Mouse (Mus musculus) C2C12 (cell line): ENCODE measurements at regions not wholly inside any gene's neighbourhood (a gene's known extent, or its start where the extent isn't known, plus 50 kb on each side); places are given as distances from the start of the nearest gene placed in this dataset.

Experiments
- CEBPB ChIP-seq: IDR thresholded peaks from one replicate; pipeline ENCODE4 v1.6.1; 2011; ENCODE audit warnings: low read depth, mild to moderate bottlenecking, control low read depth, moderate library complexity
- CTCF ChIP-seq: IDR thresholded peaks from one replicate; pipeline ENCODE4 v1.5.1; 2011; ENCODE audit not compliant: control insufficient read depth, insufficient read depth, insufficient read length
- MAX ChIP-seq: IDR thresholded peaks from one replicate; pipeline ENCODE4 v1.6.1; 2011; ENCODE audit warnings: mild to moderate bottlenecking, control low read depth
- MYOG ChIP-seq: IDR thresholded peaks from one replicate; pipeline ENCODE4 v1.6.1; 2011; ENCODE audit not compliant: control insufficient read depth, insufficient read length; ENCODE audit errors: extremely low read depth

DNA sequence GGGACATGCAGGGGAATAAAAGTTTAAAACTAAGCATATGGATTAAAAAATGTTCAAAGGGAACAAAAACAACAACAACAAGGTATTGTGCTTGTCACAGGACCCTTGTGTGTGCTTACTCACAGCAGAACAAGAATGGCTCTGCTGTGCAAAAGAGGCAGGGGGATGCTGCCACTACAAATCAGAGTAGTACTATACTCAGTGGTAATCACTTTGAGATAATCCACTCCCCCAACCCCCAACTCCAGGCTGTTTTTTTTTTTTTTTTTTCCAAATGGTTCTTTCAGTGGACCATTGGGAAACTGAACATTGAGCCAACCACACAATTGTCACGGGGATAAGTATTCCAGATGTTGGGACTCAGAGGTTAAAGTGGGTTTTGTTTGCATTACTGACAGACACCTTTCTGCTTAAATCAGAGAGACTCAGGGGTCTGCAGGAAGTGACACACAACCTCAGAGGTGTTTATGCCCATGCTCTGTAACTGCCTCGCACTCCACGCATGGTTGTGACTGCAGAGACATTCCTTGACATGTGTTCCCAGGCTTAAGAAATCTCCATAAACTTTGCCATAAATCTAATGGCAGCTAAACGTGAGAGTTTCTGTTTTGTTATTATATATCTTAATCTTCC, 461.7 kb upstream of the Cited2 start:
- TF ChIP-seq CTCF (no peak), MAX (no peak), CEBPB (no peak), MYOG (no peak)
